Mouse (Mus musculus) brain, embryonic 14.5 days (tissue): ENCODE results near the gene Cdk19.

Source experiments
- CTCF ChIP-seq: fragments of 200-500 bp; IDR thresholded peaks from 2 replicates; pipeline ENCODE4 v1.5.1; 2012; ENCODE audit warnings: inconsistent platforms, mild to moderate bottlenecking, moderate library complexity, borderline replicate concordance; ENCODE audit not compliant: insufficient read depth, insufficient read length; ENCODE audit errors: extremely low read depth
- POLR2A ChIP-seq: fragments of 200-500 bp; IDR thresholded peaks from 2 replicates; pipeline ENCODE4 v1.6.1; 2012; ENCODE audit warnings: mild to moderate bottlenecking, inconsistent platforms, borderline replicate concordance; ENCODE audit not compliant: poor library complexity, insufficient read depth, insufficient read length, severe bottlenecking; ENCODE audit errors: extremely low read depth

DNA sequence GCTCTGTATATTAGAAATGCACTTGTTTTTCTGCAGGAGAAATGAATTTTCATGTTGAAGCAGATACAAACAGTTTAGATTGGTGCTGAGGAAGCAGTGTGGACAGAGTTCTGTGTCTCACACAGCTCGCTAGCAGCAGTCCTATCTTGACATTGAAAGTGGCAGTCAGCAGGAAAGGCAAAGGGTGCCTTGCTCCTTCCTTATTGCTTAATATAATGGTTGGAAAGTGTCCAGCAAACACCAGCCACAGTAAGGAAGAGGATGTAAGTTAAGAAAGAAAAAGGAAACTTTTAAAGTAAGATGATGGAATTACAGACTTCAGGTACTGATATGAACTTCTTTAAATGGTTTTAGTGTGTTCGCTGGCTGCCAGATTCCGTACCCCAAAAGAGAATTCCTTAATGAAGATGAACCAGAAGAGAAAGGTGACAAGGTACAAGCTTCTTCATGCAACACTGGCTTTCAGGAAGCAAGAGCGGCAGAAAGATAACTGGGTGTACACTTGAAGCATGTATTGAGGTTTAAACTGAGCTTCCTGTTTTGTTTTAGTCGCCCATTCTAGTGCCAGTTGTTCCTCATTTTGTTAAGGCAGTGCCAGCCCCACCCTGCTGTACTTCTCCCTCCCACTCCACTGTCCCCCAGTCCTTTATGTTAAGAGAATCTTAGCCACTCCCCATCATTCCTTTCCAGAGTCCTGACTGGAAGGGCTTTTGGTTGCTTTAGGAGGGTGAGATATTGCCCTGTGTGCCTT is 137.3 kb downstream of the Cdk19 start:
- TF ChIP-seq CTCF (no peak), POLR2A (no peak)
